Mouse (Mus musculus) cerebellum, postnatal 25 days (tissue): ENCODE results near the gene Hist1h4d.
A peak's percentile ranks its signal among the peaks of the same experiment; 100 is the strongest.
"Not testable (repeated sequence)": the region's sequence is repeated elsewhere in the genome, so short reads cannot be mapped to it uniquely, and the experiment has no call there.

Source experiments
- DNase-seq, 2 experiments: peaks; one replicate each; pipeline ENCODE4 v3.0.0; 2021; ENCODE audit warnings: mixed read lengths in 2 of 2

The Hist1h4d gene

GRCm38 (mm10) chr13:23574546-23575170, 6.7 kb upstream of the Hist1h4d start:
- DNase-seq: not testable (repeated sequence)

- peak; percentile 28 to 44 for DNase-seq
Observed at GRCm38 (mm10) chr13:23575271-23575851, 6.0 kb upstream of the Hist1h4d start, which contains the start of gene Hist1h3d. Gene Hist1h3d (plus strand): TSS chr13:23575763.

- not testable (repeated sequence) for DNase-seq
Observed at GRCm38 (mm10) chr13:23575864-23576313, 5.5 kb upstream of the Hist1h4d start.

GRCm38 (mm10) chr13:23576351-23576881, 5.0 kb upstream of the Hist1h4d start:
- DNase-seq: no peak

GRCm38 (mm10) chr13:23576906-23577639, 4.3 kb upstream of the Hist1h4d start:
- no peak for DNase-seq

- DNase-seq: no peak
Observed at GRCm38 (mm10) chr13:23577835-23578234, 3.6 kb upstream of the Hist1h4d start.

GRCm38 (mm10) chr13:23582219-23583056, 1.0 kb downstream of the Hist1h4d start:
- DNase-seq: no peak

GRCm38 (mm10) chr13:23583387-23584068, 2.1 kb downstream of the Hist1h4d start:
- no peak for DNase-seq

- no peak for DNase-seq
Observed at GRCm38 (mm10) chr13:23584331-23584730, 2.9 kb downstream of the Hist1h4d start.

GRCm38 (mm10) chr13:23585029-23585441, 3.6 kb downstream of the Hist1h4d start:
- peak; percentile 58 to 67 for DNase-seq

- peak; percentile 53 to 71 for DNase-seq
Observed at GRCm38 (mm10) chr13:23585442-23586098, 4.2 kb downstream of the Hist1h4d start.

- no peak for DNase-seq
Observed at GRCm38 (mm10) chr13:23586099-23586939, 4.9 kb downstream of the Hist1h4d start.

GRCm38 (mm10) chr13:23586940-23587225, 5.5 kb downstream of the Hist1h4d start:
- no peak for DNase-seq

- DNase-seq: no peak
Observed at GRCm38 (mm10) chr13:23591206-23591605, 9.8 kb downstream of the Hist1h4d start.

- DNase-seq: not testable (repeated sequence)
Observed at GRCm38 (mm10) chr13:23591886-23592285, 10.5 kb downstream of the Hist1h4d start.

GRCm38 (mm10) chr13:23592614-23593013, 11.2 kb downstream of the Hist1h4d start:
- DNase-seq: peak; percentile 61 to 80

- DNase-seq: no peak
Observed at GRCm38 (mm10) chr13:23593051-23593770, 11.8 kb downstream of the Hist1h4d start.

GRCm38 (mm10) chr13:23595185-23595584, 13.8 kb downstream of the Hist1h4d start:
- no peak for DNase-seq

GRCm38 (mm10) chr13:23595622-23596372, 14.4 kb downstream of the Hist1h4d start:
- DNase-seq: no peak
